Mouse (Mus musculus) urinary bladder, postnatal 14 days (tissue): ENCODE results near the gene Hmg20a.
A peak's percentile ranks its signal among the peaks of the same experiment; 100 is the strongest.
"Not testable (repeated sequence)": the region's sequence is repeated elsewhere in the genome, so short reads cannot be mapped to it uniquely, and the experiment has no call there.

Experiments used
- DNase-seq: peaks from one replicate; pipeline ENCODE4 v3.0.0; 2021; ENCODE audit warnings: low spot score

The Hmg20a gene

GRCm38 (mm10) chr9:56417948-56418737 is at the start of gene Hmg20a, which contains the start of gene Peak1:
Gene Hmg20a, plus strand, starts transcription at chr9:56418609.
Gene Peak1, minus strand, starts transcription at chr9:56418067.
- peak; percentile 100 for DNase-seq

DNA sequence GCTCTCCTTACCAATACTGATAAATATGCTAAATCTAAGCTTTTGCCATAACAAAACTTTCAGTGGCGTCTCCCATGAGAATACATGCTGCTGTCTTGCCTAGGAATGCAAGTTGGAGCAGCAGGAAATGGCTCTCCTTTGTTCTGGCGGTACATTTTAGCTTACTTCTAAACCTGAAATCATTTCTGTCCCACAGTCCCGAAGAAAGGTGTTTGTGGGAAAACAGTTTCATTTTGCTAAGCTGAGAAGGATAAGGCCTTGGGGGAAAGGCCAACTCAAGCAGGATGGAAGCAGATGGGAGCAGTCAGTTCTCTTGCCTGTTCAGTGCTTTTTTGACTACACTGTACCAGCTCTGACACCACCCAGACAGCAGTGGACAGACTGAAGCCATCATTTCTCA is 49.6 kb upstream of the Hmg20a start:
- no peak for DNase-seq

DNA sequence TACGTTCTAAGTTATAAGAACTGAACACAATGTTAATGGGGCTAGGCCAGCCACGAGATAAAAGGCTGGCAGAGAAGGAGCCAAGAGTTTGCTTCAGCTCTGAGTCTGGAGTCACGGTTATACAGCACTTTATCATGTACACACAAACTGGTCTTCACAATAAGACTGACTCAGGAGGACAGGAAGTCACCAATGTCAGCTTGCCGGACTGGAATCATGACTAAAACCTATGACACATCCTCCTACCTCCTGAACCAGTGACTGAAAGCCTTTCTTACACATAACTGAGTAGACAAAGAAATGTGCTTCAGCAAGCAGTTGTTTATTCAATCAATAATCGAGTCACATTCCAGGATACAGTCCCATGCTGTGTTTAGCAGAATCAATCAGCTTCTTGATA is 47.7 kb upstream of the Hmg20a start:
- peak; percentile 10 for DNase-seq

DNA sequence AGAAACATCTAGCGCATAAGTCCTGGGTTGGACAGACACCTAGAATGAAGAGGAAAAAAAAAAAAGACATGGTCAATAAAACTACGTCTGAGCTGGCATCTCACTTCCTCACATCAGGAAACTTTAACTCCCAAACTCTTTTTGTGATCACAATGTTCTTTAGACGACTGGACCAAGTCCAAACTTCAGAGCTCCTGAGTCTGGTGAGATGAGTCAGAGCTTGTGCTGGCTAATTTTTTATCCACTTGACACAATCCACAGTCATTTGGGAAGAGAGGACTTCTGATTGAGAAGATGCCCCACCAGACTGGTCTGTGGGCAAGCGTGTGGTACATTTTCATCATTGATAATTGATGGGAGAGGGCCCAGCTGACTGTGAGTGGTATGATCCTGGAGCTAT is 44.0 kb upstream of the Hmg20a start:
- DNase-seq, result peak; percentile 29

DNA sequence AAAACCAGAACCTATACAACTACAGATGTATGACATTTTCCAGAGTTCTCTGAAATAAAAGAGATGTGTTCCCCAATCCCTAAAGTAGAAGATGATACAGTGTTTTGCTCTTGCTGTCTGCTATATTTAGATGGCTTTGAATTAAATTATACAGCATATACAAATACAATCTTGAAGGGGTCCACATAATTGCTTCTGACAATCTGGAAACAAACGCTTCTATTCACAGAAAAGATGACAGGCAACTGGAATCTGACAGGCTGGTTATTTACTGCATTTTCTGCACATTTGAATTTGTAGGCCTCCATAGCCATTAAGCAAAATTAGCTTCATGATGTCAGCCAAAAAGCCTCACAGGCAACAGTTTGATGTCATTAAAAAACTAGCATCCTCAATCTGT is 35.6 kb upstream of the Hmg20a start:
- DNase-seq, result no peak

DNA sequence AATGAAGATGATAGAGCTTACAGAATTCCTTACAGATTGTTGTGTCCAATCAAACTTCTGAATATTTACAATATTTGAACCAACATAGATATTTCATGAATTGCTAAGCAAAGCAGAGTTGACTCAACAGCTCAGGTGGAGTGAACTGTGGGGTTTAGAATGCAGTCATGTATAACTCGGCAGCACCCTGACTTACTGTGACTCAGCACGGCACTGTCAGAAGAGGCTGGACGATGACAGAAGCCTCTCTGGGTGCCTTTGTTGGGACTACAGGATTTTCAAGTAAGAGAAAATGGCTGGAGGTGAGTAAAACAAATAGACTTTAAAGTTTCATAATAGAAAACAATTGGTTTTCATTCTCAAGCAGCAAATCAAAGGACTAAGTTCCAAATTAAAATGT is 25.6 kb upstream of the Hmg20a start:
- DNase-seq, result no peak

DNA sequence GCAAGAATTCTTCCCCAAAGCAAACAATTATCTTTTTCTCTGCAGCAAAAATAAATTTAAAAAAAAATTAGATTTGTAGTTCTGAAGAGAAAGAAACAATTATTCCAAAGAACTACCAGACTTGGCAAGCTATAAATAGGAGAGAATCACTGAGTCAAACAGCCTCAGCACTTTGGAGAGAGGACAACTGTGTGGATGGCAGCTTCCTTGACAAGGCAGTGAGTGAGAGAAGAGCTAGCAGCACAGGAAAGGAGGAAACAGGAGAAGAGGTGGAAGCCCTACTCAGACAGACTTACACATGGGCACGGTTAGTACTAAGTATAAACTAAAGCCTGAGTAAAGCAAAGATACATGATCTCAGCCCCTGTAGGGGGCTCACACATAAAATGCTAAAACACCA is 22.1 kb upstream of the Hmg20a start:
- no peak for DNase-seq

GRCm38 (mm10) chr9:56404619-56405018 is 13.8 kb upstream of the Hmg20a start:
- no peak for DNase-seq

DNA sequence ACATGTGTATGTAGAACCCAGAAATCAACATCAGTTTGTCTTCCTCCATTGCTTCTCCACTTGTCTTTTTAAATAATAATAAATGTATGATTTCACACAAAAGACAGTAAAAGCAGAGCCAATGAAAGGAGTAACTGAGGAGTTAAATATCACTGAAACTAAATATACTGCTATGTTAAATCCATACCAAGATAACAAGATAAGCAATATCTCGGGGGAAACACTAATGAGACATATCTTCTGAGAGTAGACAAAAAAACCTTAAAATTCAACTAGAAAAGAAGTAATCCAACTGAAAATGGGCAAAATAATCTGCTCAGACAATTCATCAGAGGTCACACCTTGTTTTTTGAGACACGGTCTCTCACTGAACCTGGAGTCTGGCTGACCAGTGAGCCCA is 8.5 kb upstream of the Hmg20a start:
- no peak for DNase-seq

DNA sequence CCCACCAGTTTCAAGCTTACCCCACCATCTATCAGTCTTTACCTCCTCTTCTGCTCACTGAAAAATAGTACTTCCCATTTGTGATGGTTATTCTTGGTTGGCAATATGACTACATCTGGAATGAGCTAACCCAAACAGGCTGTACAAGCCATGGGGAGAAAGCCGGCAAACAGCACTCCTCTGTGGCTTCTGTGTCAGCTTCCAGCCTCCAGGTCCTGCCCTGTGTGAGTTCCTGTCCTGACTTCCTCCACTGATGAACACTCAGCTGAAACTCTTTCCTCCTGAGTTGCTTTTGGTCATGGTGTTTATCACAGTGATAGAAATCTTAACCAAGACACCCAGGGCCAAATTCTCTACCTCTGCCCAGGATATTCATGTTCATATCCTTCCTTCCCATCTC is 5.7 kb upstream of the Hmg20a start:
- no peak for DNase-seq

DNA sequence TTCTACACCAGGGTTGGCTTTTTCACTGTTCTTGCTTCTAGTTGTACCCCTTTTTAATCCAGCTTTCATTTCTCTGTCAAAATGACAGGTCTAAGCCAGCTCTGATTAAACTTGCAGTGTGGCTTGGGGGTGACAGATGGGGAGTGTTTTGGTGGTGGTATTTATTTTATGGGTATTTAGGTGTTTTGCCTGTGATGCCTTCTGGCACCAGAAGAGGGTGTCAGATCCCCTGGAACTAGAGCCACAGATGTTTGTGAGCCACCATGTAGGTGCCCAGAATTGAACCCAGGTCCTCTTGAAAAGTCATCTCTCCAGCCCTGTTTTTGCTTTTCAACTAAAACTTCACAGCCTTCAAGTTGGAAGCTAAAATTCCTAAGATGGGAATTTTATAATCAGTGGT is 4.1 kb upstream of the Hmg20a start:
- no peak for DNase-seq

GRCm38 (mm10) chr9:56415393-56415792 is 3.0 kb upstream of the Hmg20a start:
- no peak for DNase-seq

DNA sequence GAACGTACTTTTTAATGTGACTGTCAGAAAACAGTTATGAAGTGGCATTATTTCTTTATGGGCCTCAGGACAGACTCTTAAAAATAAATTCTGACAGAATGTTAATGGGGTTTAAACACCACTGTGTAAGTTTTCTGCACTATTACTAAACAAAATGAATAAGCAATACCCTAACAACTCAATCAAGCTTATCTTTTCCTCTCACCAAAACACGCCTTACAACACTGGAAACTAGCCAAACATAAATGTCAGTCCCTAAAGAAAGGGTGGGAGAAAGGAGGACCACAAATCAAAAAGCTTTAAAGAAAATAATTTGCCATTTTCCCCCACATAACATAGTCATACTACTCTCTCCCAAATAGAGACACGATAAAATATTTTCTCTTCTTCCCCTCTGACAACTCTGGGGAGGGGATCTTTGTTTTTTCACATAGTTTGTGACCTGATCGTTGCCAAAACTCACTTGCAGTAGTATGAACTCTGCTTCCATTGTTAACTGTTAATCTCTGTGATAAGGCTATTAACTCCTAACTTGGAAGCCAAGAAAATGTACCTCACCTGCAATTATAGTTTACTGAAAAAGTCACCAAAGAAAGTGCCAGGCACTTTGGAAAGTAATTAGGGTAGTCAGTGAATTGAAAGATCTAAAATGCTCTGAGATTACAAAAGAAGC is 2.3 kb upstream of the Hmg20a start:
- DNase-seq, result no peak

DNA sequence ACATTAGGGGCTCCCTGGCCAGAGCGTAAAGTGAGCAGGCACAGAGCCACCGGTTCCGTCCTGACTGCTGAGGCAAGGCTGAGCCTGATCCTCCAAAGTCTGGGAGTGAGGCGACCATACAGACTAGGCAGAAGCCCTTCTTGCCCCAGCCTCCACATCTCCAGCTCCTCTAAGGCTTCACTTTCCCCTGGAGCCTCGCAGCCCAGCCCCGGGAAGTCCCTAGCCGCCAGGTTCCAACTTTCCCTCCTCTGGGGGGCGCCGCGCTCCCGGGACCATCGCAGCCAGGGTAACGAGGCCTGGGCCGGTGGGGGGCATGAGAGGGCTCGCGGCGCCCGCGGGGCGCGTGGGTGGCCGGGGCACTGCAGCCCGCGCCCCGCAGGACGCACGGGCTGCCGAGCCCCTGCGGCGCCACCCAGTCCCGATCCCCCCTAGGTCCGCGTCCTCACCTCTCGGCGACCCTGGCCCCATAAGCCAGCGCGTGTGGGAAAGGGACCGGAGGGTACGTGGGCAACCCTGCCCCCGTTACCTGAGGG is 928 bp upstream of the Hmg20a start:
- DNase-seq, result peak; percentile 87

DNA sequence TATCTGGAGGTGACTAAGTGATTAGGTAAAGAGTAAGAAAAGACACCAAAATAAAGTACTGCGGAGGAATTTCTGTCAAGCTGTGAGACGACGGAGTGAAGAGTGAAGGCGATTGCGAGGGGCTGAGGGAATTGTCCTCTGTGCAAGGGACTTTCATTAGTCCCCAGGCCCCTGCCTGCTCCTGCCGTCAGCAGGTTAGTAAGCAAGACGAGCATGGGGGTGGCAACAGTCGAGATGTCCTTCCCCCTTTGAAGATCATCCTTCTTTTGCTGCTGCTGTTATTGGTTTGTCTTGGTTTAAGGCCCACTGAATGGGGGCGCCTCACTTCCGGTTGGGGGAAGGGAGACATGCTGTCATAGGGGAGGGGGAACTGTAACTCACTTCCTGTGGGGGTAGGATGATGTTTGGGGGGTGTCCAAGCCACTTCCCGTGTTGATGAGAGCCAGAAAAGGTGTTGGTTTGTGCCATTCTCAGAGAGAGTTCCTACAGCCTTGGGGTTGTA is 380 bp downstream of the Hmg20a start:
- DNase-seq, result peak; percentile 62

DNA sequence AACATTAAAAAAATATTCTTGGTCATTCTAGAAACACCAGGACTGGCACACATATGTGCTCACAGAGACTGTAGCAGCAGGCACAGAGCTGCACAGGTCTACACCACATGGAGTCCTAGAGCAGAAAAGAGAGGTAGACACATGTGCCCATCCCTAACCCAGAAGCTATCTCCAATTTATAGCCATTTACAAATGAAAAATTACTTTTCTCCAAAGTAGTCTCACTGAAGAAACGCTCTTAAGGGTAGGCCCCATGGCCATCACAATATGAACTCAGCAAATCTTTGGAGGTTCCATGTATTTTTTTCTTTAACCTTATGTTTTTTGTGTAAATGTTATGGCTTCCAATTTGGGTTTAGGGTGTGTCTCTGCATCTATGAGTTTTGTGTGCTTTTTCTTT is 1.8 kb downstream of the Hmg20a start:
- no peak for DNase-seq

- no peak for DNase-seq
These were observed 2.6 kb downstream of the Hmg20a start for GRCm38 (mm10) chr9:56420892-56421601.

DNA sequence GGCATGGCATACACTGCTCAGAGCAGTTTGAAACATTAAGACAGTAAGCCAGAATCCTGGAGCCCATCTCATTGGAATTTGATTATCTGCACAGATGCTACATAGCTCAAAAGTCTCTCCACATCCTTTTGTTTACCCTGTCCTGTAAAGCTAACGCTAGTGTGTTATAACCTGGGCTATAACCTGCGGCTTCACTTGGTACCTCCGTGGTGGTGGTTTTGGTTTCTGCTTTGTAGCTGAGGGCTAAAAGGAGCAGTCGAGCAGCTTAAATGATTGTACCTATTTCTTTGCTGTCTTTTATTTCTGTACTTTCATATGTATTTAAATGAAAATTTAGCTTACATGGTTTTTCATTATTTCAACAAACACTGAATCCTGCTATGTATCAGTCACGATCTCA is 3.6 kb downstream of the Hmg20a start:
- no peak for DNase-seq

GRCm38 (mm10) chr9:56424861-56425260 is 6.5 kb downstream of the Hmg20a start:
- DNase-seq, result no peak

- no peak for DNase-seq
These were observed 17.6 kb downstream of the Hmg20a start for GRCm38 (mm10) chr9:56435821-56436526.

DNA sequence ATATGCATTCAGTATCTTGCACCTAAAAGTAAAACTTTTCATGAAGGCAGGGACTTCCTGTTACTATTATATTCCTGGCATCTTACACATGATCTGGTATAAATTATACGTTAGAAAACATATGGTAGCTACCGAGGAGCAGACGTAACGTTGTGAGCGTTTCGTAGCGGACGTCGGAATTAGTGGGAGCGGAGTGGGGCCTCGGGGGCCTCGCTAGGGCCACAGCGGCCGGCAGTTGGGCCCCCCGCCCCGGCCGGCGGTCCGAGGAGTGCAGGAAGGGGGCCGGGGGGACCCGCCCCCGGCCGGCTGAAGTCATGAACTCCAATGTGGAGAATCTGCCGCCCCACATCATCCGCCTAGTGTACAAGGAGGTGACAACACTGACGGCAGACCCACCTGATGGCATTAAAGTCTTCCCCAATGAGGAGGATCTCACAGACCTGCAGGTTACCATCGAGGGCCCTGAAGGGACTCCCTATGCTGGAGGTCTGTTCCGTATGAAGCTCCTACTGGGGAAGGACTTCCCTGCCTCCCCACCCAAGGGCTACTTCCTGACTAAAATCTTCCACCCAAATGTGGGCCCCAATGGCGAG is 19.0 kb downstream of the Hmg20a start:
- DNase-seq, result not testable (repeated sequence)

DNA sequence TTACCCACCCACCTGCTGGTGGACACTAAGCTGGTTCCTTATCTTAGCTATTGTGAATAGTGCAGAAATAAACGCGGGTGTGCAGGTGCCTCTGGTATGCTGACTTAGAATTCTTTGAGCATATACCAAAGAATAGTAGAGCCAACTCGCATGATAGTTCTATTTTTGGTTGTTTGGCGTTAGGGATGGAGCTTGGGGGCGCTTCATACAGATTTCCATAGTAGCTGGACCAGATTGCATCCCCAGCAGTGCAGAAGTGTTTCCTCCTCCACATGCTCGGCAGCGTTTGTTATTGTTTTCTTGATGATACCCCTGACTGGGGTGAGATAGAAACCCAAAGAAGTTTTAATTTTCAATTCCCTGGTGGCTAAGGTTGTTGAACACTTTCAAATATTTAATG is 21.3 kb downstream of the Hmg20a start:
- no peak for DNase-seq
